Mouse (Mus musculus) thymus, postnatal 4 days (tissue): Measurements from ENCODE around the gene Lrcol1.

Experiments
- DNase-seq: peaks from one replicate; pipeline ENCODE4 v3.0.0; 2021

Gene Lrcol1

DNA sequence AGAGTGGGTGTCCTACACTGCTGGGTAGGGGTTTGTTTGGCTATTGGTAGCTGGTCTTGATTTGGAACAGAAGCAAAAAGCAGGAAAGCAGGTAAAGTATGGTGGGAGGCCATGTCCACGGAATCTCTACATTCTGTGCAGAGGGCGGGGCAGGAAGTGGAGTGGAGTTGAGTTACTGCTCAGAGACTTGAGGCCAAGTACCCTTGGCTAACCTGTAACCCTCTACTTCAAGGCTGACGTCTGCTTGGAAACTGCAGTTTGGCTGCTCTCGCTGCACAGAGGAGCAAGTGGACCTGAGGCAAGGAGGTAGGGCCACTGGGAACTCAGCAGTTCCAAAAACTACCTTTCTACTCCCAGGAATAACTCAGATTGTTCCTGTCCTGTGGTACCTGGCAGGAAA, at the start of gene Lrcol1:
Lrcol1 (plus strand) TSS at position 207 of the 400 bp plus-strand sequence.
- no peak for DNase-seq

GRCm38 (mm10) chr5:110296637-110297036, 47.9 kb upstream of the Lrcol1 start:
- no peak for DNase-seq

DNA sequence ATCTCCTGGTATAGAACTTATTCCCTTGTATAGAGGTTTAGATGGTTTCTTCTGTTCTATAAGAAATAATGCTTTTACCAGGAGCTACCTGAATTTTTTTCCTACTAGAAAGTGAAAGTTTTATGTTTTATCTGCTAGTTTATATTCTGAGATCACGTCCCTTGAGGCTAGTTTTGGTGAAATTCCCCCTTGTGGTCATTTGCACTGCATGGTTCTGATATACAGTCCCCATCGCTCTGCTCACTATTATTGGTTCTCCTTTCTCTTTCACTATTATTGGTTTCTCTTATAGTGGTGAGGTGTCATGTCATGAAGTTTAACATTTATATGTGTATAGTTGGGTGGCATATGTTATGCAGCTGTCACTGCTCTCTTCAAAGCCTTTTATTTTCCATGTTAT, 43.9 kb upstream of the Lrcol1 start:
- DNase-seq: no peak

GRCm38 (mm10) chr5:110308861-110309260, 35.7 kb upstream of the Lrcol1 start:
- DNase-seq: no peak

DNA sequence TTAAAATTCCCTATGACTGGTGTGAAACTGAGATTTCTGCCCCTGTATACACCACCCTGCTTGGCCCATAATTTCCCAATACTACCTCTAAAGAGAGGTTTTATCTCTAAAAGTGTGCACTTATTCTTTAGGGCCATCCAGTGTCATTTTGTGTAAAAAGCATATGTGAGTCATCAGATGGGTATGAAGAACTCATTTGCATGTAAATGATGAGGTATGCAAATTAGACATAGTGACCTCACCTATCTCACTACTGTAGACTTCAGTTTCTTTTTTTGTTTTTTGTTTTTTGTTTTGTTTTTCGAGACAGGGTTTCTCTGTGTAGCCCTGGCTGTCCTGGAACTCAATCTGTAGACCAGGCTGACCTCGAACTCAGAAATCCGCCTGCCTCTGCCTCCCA, 31.4 kb upstream of the Lrcol1 start:
- DNase-seq: no peak

GRCm38 (mm10) chr5:110330508-110330907, 14.0 kb upstream of the Lrcol1 start:
- no peak for DNase-seq

DNA sequence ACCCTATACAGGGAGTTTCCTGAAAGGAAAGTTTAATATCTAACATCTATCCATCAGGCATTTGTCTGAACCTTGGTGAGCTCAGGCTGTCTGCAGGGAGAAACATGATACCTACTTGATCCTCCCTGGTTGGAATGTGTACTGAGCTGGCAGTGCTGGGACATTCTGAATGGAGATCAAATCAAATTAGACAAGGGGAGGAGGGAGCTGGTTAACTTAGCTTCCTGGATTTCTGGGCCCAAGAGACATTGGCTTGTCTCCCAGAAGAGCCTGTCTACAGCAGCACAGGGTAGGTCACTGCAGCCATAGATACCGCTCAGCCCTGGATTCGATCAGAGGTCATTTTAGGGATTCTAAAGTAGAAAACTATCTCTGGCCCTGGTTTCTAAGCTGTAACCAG, 5.7 kb upstream of the Lrcol1 start:
- DNase-seq: no peak

DNA sequence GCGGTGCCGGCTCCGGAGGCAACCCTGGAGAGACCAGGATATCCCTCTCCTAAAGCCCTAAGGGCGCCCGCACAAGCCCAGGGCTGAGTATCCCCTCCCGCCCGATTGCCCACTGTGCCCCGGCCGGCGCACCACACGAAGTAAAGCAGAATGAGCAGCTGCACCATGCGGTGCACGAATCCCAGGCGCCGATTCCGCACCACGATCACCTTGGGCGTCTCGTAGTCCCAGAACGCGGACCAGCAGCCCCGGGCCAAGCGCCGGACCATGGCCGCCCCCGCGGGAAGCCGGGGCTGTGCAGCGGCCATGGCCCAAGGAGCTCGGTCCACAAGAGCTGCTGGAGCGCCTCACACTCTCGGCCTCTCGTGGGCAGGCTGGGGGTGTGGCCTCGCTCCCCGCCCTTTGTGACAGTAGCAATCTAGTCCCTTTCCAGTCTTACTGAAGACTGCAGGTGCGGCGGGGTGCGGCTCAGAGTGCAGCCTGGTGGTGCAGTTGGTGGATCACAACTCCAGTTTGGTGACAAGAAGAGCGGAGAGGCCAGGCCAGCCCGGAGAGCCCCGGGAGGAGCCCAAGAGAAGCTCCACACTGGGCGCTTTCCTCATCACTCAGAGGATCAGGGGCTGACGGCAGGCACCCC, 1.8 kb upstream of the Lrcol1 start, which contains the start of gene P2rx2:
P2rx2 (minus strand) TSS at position 565 of the 637 bp plus-strand sequence.
- DNase-seq: peak; percentile 64

GRCm38 (mm10) chr5:110345553-110345952, 1.0 kb downstream of the Lrcol1 start:
- no peak for DNase-seq

DNA sequence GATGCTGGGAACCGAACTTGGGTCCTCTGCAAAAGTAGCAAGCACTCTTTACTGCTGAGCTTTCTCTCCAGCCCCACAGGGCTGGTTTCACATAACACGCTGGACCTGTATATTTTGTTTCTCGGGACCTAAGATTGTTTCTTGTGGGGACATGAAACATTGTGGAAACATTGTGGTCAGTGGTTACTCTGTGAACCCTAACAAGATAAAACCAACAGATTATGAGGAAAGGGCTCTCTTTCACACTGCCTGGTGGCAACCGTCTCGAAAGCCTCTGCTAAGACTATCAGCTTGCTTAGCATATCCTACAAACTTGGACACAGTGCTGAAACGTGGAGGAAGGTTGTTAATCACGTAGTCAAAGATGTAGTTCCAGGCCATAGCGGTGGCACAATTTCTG, 2.5 kb downstream of the Lrcol1 start:
- no peak for DNase-seq

- DNase-seq: peak; percentile 72
Measured at GRCm38 (mm10) chr5:110354716-110355115, 10.2 kb downstream of the Lrcol1 start.

DNA sequence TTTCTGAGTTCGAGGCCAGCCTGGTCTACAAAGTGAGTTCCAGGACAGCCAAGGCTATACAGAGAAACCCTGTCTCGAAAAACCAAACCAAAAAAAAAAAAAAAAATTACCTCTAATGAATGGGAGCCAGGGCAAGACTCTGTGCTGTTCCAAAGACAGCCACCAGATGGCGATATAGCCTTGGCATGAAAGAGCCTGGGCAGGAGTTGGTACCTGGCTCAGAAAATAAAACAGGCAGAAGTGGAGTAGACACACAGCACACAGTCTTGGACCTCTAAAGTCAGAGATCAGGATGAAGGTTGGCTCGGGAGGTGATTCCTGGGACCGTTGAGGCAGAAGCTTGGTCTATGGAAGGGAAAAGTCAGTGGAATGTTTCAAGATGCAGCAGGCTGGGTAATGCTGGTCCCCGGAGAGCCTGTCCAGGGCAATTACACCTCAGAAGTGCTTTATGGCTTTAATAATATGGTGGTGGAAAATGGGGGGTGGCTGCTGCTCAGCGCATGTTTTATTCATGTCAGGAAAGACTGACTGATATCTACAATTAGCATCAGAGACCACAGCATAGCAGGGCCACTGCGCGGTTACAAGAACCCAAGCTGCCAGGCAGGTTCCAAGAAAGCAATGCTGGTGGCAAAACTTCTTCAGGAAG, 13.1 kb downstream of the Lrcol1 start:
- peak; percentile 90 for DNase-seq

GRCm38 (mm10) chr5:110361465-110361864, 16.9 kb downstream of the Lrcol1 start:
- no peak for DNase-seq

DNA sequence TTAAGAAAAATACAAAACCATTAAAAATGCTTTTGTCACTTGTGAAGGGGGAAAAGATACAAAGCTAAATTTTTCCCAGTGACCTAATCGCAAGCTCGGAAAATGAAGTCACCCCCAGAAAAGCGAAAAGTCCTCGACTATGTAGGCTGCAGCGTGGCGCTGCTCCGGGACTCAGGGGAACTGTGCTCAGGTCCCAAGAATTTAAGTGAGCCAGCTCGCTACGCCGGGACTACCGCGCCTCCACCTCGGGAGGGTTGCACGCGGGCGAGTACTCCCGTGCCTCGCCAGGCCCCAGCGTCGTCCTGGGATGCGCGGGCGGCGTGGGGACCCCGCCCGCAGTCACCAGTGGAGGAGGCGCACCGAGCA, 18.3 kb downstream of the Lrcol1 start:
- no peak for DNase-seq

GRCm38 (mm10) chr5:110363179-110363821, 18.8 kb downstream of the Lrcol1 start:
- peak; percentile 92 for DNase-seq

DNA sequence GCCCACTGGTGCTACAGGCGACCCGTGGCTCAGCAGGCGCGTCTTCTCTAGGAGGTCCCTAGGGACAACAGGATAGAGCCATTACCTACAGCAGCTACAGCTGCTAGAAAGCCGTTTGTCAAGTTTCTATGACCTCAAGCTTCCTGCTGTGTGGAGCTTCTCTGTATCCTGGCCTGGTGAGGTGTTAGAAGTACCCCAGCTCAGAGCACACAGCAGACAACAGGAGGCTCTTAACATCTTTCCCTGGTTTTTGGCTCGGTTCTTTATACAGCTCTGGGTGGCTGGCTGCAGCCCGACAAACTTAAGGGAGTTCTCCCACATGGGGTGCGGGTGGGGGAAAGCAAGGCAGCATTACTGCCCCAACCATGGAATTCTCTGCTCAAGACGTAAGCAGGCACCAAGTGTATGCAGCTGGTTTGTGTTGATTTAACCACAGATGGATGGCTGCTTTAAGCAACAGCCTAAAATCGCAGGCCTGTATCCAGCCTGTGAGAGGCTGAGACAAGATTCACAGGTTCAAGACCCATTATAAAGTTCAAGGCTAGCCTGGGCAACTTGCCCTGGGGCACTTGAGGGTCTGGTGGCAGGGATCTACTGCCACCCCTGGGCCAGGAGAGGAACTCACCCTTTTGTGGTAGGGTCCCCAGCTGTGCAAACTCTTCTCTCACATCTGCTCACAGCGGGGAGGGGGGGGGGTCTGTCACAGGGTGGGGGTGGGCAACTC, 19.5 kb downstream of the Lrcol1 start:
- no peak for DNase-seq

GRCm38 (mm10) chr5:110376802-110377433, 32.4 kb downstream of the Lrcol1 start:
- DNase-seq: peak; percentile 89

- DNase-seq: no peak
Measured at GRCm38 (mm10) chr5:110378181-110378583, 33.7 kb downstream of the Lrcol1 start.

DNA sequence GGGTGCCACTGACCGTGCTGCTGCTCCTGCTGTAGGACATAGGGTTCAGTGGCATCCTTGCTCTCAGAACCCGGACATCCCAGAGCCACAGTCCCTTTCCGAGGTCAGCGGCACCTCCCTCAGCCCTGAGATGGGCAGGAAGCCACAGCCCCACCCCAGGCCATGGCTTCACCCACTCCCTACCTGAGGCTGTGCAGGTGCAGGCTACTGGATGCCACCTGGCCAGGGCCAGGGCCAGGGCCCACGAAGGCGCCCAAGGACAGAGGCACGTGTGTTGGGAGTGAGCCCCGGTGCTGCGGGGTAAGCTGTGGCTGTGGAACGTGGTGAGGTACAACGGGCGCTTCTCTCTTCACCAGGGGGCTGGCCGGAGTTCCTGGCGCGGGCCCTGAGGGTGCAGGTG, 34.6 kb downstream of the Lrcol1 start:
- no peak for DNase-seq

GRCm38 (mm10) chr5:110379823-110380222, 35.3 kb downstream of the Lrcol1 start:
- DNase-seq: no peak

GRCm38 (mm10) chr5:110384491-110384890, 40.0 kb downstream of the Lrcol1 start:
- no peak for DNase-seq

GRCm38 (mm10) chr5:110385263-110385662, 40.7 kb downstream of the Lrcol1 start:
- no peak for DNase-seq
